Mouse (Mus musculus): ENCODE data around the gene Zkscan3.

Gene Zkscan3

GRCm38 (mm10) chr13:21402287-21402846 is at the start of gene Zkscan3:
Gene Zkscan3, minus strand, starts transcription at chr13:21402755.
- under 1% methylated on average over 35 of the region's 35 CpGs for WGBS

GRCm38 (mm10) chr13:21447856-21448614 is 45.5 kb upstream of the Zkscan3 start:
- WGBS, result 80% methylated on average over 16 of the region's 16 CpGs

GRCm38 (mm10) chr13:21446796-21447195 is 44.2 kb upstream of the Zkscan3 start:
- 75% methylated on average over 9 of the region's 9 CpGs for WGBS

GRCm38 (mm10) chr13:21441207-21441572 is 38.6 kb upstream of the Zkscan3 start:
- WGBS, result 19% methylated on average over 10 of the region's 10 CpGs

- under 1% methylated on average over 32 of the region's 32 CpGs for WGBS
Measured at GRCm38 (mm10) chr13:21440503-21441206, 38.1 kb upstream of the Zkscan3 start, which contains the start of gene Pgbd1. Gene Pgbd1, minus strand, starts transcription at chr13:21441058.

- 78% methylated on average over 4 of the region's 4 CpGs for WGBS
Measured at GRCm38 (mm10) chr13:21435476-21435875, 32.9 kb upstream of the Zkscan3 start.

GRCm38 (mm10) chr13:21427631-21428030 is 25.1 kb upstream of the Zkscan3 start:
- 100% methylated on average over 1 of the region's 1 CpGs for WGBS

- 53% methylated on average over 5 of the region's 5 CpGs for WGBS
Measured at GRCm38 (mm10) chr13:21423301-21423700, 20.7 kb upstream of the Zkscan3 start.

GRCm38 (mm10) chr13:21418865-21419264 is 16.3 kb upstream of the Zkscan3 start:
- WGBS, result 84% methylated on average over 6 of the region's 6 CpGs

GRCm38 (mm10) chr13:21417298-21418010 is 14.9 kb upstream of the Zkscan3 start:
- WGBS, result 51% methylated on average over 6 of the region's 6 CpGs

- 94% methylated on average over 2 of the region's 2 CpGs for WGBS
Measured at GRCm38 (mm10) chr13:21415750-21416149, 13.2 kb upstream of the Zkscan3 start.

GRCm38 (mm10) chr13:21415266-21415665 is 12.7 kb upstream of the Zkscan3 start:
- WGBS, result 85% methylated on average over 4 of the region's 4 CpGs

GRCm38 (mm10) chr13:21414231-21415212 is 12.0 kb upstream of the Zkscan3 start:
- 73% methylated on average over 15 of the region's 15 CpGs for WGBS

- WGBS, result 50% methylated on average over 11 of the region's 11 CpGs
Measured at GRCm38 (mm10) chr13:21408805-21409459, 6.4 kb upstream of the Zkscan3 start.

- 1% methylated on average over 27 of the region's 27 CpGs for WGBS
Measured at GRCm38 (mm10) chr13:21407969-21408804, 5.6 kb upstream of the Zkscan3 start.

- 78% methylated on average over 11 of the region's 11 CpGs for WGBS
Measured at GRCm38 (mm10) chr13:21407341-21407740, 4.8 kb upstream of the Zkscan3 start.

GRCm38 (mm10) chr13:21402848-21403247 is 293 bp upstream of the Zkscan3 start:
- WGBS, result 0% methylated on average over 2 of the region's 2 CpGs

GRCm38 (mm10) chr13:21401636-21402286 is 794 bp downstream of the Zkscan3 start:
- WGBS, result 13% methylated on average over 12 of the region's 12 CpGs

- WGBS, result 56% methylated on average over 3 of the region's 3 CpGs
Measured at GRCm38 (mm10) chr13:21401166-21401565, 1.4 kb downstream of the Zkscan3 start.
